Mouse (Mus musculus): ENCODE results near the gene Ccdc30. TPM values are rescaled to one million over a fixed set of nuclear protein-coding genes. Genes with fewer than 3 reads are reported as not detected.
A peak's percentile ranks its signal among the peaks of the same experiment; 100 is the strongest.
"Not testable (repeated sequence)": the region's sequence is repeated elsewhere in the genome, so short reads cannot be mapped to it uniquely, and the experiment has no call there.

Ccdc30 gene
- total RNA-seq, 2 experiments from 2014 or later = 19.4 to 19.8 TPM

DNA sequence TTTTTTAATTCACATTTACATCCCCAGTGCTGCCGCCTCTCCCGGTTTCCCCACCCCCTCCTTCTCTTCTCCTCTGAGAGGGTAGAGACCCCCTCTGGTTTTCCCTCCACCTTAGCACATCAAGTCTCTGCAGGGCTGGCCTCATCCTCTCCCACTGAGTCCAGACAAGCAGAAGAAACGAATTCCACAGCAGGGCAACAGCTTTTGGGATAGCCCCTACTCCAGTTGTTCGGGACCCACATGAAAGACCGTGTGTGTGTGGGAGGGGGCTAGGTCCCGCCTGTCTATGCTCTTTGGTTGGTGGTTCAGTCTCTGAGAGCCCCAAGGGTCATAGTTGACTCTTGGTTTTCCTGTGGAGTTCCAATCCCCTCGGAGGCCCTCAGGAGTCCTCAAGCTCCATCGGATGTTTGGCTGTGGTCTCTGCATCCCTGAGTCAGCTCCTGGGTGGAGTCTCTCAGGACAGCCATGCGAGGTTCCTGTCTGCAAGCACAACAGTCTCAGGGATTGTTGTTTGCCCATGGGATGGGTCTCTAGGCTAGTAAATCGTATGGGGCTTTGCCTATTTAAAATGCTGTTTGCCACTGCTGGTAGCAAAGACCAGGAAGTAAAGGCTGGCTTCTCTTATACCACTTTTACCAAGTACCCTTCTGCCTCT is 94.3 kb downstream of the Ccdc30 start:
- DNase-seq (ENCODE audit: low spot score in 2 of 2) = no peak
- intact Hi-C loops (cut with DNase I) = loop anchor here (2.0 kb wide), 1 partner anchor 26 kb away; the partner anchor contains the start of gene Ybx1

DNA sequence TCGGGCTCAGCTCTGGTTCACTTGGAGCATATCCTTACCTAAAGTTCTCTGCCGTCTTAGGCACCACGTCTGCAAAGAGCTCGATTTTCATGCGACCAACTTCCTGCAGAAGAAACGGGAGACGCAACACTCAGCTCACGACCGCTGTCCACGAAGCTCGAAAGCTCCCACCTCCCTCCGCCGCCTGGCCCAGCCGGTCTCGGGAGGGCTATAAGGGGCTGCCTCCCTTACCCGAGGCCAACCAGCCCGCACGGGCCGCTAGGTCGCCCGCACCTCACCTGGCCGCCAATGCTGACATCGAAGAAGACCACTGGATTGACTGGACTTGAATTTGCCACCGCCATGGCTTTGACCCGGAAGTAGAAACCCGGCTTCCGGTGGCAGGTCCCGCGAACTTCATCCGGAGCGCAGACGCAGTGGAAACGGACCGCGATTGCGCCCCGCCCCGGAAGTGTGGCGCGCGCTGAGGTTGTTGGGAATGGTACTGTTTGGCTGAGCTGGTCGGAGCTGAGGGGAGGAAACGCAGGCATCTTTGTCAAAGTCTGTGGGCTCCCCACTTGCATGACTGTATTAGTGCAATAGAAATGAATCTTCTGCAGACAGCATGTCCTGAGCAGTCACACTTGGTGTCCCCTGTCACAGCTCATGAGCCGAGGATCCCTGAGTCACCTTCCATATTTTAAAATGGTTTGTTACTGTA is 95.0 kb downstream of the Ccdc30 start, which contains the start of gene Ppih:
Ppih (minus strand) TSS at position 416 of the 700 bp plus-strand sequence.
- intact Hi-C loops (cut with DNase I) = loop anchor here (2.0 kb wide), 1 partner anchor 25 kb away; the partner anchor contains the start of gene Ybx1
- DNase-seq (ENCODE audit: low spot score in 2 of 2) = peak; percentile 96 to 97

DNA sequence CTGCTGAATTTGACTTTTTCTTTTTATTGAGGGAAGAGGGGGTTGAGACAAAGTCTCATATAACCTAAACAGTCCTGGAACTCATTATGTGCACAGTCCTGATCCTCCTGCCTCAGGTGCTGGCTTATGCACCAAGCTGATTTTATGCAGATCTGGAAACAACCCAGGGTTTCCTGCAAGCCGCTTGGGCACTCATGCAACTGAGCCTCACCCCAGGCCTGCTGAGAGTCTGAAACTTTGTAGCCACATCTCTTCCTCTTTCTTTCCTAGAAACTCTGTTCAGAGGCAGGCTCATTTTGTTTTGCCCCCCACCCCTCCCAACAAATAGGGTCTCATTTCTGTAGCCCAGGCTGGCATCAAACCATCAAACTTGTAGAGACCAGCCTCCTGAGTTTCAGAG is 101.6 kb downstream of the Ccdc30 start:
- no peak for DNase-seq (ENCODE audit: low spot score in 2 of 2)
- intact Hi-C loops (cut with DNase I) = no loop called here

DNA sequence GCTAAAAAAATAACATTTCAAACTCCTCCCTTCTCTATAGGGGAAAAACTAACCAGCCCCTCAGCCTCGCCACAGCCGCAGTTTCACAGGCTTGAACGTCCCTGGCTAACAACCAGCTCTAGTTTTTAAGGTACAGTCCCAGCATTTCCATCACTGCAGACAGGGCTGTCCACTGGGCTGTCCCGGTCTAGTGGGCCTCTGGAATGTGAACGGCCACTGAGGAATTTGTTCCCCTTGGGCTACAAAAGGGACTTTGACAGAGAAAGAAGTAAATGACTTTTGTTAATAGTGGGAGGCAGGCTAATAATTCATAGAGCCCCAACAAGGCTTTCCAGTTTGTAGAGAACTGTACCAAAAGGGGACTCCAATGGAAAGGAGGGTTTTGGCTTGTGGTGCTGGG is 109.9 kb downstream of the Ccdc30 start:
- intact Hi-C loops (cut with DNase I) = no loop called here
- no peak for DNase-seq (ENCODE audit: low spot score in 2 of 2)

DNA sequence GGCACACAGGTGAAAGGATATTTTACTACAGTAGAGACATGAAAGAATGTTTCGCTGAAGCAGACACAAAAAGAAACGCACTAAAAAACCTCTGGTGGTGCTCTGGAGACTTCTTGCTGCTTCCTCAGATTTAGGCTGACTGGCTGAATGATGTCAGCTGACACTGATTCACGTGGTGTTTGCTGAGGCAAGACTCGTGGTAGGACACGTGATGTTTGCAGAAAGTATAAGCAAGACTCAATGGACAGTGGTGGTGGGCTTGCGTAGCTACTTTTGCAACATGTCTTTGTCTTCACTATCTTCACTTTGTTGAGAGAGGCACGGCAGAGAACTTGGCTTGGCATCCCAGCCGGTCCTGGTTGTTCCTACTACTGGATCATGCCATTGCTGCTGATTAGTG is 112.0 kb downstream of the Ccdc30 start:
- intact Hi-C loops (cut with DNase I) = no loop called here
- DNase-seq (ENCODE audit: low spot score in 2 of 2) = no peak

DNA sequence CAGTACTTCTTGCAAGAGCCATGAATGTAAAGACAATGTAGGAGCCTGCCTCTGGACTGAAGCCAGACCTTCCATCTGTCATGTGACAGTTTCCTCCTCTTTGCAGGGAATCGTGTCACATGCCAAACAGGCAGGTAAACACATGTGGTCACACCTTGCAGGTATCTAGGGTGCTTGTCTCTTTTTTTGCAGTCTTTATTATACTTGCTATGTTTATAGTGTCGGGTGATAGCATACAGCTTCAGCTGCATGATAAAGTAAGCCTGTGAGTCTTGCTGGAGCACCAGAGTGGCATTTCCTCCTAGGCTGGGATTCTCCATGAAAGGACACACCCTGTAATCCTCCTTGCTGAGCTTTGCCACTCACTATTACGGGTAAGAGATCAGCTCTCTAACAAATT is 113.5 kb downstream of the Ccdc30 start:
- no peak for DNase-seq (ENCODE audit: low spot score in 2 of 2)
- intact Hi-C loops (cut with DNase I) = no loop called here

DNA sequence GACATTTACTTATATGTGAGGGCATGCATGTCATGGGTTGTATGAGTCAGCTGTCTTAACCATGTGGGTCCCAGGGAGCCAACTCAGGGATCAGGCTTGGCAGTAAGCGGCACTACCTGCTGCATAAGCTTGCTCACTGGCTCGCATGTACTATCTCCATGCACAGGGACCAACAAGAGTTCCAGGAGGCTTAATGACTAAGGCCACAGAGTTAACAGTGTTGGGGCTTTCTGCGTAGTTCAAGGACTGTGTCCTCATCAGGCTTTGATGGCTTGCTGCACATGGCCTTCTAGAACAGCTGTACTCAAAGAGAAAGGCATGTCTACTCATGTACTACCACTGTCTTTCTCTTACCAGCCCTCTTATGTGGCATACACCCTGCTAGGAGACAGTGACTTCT is 114.6 kb downstream of the Ccdc30 start:
- DNase-seq (ENCODE audit: low spot score in 2 of 2) = no peak

DNA sequence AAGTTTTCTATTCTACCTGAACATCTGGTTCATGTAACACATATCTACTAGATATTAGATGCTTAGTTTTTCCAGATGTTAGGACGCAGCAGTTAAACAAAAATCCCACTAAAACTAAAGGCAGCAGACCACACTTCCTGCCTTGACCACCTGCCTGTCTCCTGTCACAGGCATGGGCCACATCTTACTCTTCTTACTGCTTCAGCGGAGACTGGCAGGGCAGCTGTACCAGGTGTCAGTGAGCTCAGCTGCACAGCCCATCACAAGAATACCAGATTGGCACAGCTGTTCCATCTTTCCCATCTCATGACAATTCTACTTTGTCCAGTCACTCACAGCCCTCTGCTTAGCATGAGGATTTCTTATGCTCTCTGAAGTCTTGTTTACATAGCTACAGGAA is 118.0 kb downstream of the Ccdc30 start:
- no peak for DNase-seq (ENCODE audit: low spot score in 2 of 2)
- intact Hi-C loops (cut with DNase I) = no loop called here

More for the DNA sequence above, 114.6 kb downstream of the Ccdc30 start:
- intact Hi-C loops (cut with DNase I) = no loop called here

DNA sequence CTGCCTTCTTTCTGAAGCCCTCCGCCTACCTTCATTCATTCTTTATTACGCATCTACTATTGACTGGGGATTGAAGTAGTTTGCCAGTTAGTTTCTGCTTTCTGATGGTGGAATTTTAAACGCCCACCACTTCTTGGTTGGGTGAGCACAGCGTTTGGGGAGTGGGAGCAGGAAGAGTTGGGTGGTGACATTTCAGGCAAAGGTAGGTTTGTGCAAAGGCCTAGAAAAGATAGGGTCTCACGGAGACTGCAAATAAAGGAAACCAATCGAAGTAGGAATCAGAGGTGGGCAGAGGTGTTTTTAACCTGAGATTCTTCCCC is 120.2 kb downstream of the Ccdc30 start:
- intact Hi-C loops (cut with DNase I) = loop anchor here (2.0 kb wide), 1 partner anchor 26 kb away; the partner anchor contains the start of gene Ppih
- DNase-seq (ENCODE audit: low spot score in 2 of 2) = no peak

DNA sequence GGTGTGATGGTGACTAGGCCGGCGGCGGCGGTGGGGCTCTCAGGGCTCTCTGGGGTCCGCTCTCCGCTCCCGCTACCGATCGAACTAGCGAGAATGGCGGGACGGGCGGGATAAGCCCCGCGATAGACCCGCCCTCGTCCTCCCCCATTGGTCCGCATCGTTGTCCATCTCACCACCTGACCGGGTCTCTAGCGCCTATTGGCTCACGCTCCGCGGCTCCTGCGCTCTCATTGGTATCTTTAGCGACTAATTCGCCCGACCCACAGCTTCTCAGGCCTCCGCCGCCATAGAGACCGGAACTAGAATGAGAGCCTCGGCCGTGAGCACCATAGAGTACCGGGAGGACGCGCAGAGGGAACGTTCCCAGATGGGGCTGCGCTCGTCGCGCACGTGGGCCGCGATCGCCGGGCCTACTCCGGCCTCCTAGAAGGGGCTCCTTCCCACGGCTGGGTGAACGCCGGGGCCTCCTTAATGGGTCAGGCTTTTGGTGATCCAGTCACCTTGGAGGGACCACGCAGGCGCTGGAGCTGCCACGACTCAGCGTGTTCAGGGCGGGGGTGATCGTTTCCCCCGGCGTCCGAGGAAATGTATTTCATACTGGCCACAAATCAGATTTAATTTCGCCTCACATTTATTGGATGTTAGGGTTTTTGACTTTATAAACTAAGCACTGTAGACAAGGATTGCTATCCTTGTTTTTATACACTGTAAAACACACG is 120.7 kb downstream of the Ccdc30 start, which contains the start of gene Ybx1:
Ybx1 (minus strand) TSS at position 190 of the 719 bp plus-strand sequence.
- DNase-seq (ENCODE audit: low spot score in 2 of 2) = peak; percentile 100
- intact Hi-C loops (cut with DNase I) = loop anchor here (2.0 to 5.0 kb wide), 2 partner anchors 26 to 42 kb away; partner anchors contain the start of gene Ppih

DNA sequence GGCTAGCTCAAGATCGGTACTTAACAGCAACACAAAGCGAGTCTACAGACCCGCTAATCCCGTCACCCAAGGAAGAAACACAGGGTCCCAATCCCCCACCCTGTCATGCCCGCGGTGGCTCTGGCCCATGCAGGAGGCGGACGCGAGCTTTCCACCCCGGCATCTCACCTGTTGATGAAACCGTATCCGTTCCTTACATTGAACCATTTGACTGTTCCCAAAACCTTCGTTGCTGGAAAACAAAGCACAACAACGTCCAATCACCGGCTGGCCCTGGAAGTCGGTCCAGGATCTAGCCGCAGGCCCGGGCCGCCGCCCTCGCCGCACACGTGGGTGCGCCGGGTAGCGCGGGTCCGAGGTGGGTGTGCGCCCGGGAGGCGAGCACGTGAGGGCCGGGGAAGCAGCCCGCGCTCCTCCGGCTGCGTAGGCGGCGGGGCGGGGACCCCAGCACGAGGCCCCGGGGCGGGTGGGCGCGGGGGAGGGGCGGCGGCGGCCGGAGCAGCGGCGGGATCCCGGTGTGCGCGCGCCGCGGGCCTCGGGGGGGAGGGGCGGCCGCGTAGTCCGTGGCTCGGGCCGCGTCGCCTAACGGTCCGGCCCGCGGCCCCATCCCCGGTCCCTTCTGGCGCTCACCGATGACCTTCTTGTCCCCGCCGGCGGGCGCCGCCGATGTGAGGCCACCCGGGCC is 121.6 kb downstream of the Ccdc30 start:
- intact Hi-C loops (cut with DNase I) = loop anchor here (2.0 to 5.0 kb wide), 2 partner anchors 27 to 41 kb away; partner anchors contain the start of gene Ppih
- peak; percentile 23 for DNase-seq (ENCODE audit: low spot score in 2 of 2)

DNA sequence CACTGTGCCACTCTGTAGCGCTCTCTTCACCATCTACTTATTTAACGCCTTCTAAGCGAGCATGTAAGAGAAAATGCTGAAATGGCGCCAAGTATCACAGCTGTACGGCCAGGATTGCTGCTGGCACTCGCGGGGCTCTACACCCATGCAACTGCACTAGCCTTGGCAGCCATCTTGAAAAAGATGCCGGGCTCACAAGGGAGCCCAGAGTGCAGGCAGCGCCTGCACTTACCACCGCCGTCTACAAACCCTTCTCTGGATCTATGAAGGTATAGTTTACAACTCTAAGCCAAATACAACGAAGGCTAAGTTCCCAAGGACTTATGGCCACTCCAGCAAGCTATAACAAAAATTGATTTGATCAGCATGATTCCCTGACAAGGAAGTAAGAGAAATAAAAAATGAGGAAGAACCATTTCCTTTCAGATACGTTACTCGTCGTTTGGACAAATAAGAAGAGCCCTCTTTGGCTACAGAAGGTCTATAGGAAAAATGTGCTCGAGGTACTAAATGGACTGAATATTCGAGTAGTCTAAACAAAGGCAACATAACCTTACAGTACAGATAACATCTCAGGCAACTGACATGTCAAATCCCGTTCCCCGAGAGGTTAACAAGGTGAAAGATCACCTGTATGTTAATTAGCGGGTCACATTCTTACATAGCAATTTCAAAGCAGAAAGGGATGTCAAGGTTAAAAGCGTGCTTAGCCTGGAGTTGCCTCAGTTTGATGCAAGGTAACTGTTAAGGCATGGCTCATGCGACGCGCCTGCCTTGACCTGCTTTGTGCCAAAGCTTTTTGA is 122.3 kb downstream of the Ccdc30 start:
- intact Hi-C loops (cut with DNase I) = loop anchor here (5.0 kb wide), 1 partner anchor 41 kb away; no protein-coding TSS in a partner anchor
- peak; percentile 66 to 80 for DNase-seq (ENCODE audit: low spot score in 2 of 2)

DNA sequence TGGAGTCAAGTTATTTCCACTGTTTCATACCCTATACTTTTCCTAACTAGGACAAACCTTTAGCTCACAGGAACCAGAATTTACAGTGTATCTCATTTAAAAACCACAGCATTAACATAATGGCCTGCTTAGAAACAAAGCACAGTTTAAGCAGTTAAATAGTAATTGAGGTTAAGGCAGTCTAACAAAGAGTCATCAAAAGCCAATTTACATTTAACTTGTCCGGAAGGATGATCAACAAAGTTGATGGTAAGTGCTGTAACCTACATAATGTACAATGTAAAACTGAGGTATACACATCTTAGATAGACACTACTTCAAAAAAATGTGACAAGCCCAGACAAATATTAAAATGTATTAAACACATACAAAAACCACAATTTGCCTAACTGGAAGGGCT is 123.4 kb downstream of the Ccdc30 start:
- intact Hi-C loops (cut with DNase I) = loop anchor here (5.0 kb wide), 1 partner anchor 40 kb away; no protein-coding TSS in a partner anchor
- no peak for DNase-seq (ENCODE audit: low spot score in 2 of 2)

DNA sequence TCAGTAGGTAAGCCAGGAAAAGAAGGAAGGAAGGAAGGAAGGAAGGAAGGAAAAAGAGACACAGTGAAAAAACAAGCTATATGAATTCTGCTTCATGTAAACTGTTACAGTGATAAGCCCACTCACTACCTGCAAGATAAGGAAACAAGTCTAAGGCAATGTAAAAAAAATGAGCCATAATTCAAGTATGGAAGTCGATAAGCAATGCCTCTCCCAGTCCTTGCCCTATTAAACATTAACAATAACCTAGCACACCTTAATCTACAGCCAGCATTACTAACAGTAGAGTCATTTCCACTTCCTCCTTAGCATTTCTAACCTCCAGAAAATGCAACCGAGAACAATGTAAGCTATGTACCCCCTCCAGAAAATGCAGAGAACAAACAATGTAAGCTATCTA is 130.0 kb downstream of the Ccdc30 start:
- intact Hi-C loops (cut with DNase I) = no loop called here
- DNase-seq (ENCODE audit: low spot score in 2 of 2) = no peak

DNA sequence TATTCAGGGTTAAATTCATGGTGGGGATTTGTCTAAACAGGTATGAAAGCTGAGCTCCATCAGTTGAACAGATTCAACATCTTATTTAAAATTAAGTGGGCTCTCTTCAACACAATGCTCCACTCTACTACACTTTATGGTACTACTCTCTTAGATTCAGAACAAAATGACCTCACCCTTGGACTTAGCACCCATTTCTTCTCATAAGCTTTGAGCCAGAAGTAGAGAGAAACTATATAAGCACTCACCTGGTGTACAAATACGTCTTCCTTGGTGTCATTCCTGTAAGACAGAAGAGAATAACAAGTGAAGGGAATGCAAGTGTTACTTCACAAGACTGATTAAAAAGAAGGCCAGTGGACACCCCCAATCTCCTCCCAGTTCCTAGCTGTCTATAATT is 130.5 kb downstream of the Ccdc30 start:
- intact Hi-C loops (cut with DNase I) = no loop called here

DNA sequence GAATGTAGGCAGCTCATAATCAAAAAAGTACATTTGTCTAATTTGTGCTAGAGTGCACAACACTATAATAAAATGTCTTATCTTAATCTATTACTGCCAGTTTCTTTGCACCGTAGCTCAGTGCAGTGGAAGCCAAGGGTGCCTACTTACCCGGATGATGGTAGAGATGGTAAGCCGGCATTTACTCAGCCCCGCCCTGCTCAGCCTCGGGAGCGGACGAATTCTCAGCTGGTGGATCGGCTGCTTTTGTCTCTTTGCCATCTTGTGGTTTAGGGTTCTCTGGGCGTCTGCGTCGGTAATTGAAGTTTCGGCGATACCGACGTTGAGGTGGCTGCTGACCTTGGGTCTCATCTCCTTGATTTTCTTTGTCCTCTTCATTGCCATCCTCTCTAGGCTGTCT is 136.5 kb downstream of the Ccdc30 start:
- intact Hi-C loops (cut with DNase I); DNase-seq (ENCODE audit: low spot score in 2 of 2): not testable (repeated sequence)

More for the DNA sequence above, 130.5 kb downstream of the Ccdc30 start:
- no peak for DNase-seq (ENCODE audit: low spot score in 2 of 2)

DNA sequence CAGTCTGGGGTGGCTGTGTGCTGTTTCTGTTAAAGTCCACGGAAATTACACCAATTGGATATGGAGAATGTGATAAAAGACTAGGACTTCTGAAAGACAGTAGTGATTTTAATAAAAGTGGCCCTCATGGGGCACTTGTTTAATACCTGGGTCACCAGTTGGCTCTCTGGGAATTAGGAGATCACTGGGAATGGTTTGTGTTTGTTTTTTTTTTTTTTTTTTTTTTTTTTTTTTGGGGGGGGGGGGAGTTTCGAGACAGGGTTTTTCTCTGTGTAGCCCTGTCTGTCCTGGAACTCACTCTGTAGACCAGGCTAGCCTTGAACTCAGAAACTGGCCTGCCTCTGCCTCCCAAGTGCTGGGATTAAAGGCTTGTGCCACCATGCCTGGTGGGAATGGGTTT is 139.6 kb downstream of the Ccdc30 start:
- no peak for DNase-seq (ENCODE audit: low spot score in 2 of 2)
- intact Hi-C loops (cut with DNase I) = no loop called here

DNA sequence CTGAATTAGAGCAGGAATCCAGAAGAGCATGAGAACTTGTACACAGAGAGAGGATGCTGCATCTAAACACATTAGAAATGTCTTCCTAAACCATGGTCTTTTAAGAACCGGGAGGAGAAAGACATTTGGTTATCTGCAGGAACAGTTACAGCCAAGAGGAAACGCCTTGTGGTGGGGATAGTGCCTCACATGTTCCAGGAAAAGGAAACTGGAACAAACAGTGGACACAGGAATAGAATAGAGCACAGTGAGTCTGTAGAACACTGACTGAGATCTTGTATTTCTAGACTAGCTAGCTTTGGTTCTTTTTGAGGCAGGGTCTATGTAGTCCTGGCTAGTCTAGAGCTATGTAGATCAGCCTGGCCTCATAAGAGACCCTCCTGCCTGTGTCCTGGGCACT is 140.1 kb downstream of the Ccdc30 start:
- DNase-seq (ENCODE audit: low spot score in 2 of 2) = no peak
- intact Hi-C loops (cut with DNase I) = no loop called here

DNA sequence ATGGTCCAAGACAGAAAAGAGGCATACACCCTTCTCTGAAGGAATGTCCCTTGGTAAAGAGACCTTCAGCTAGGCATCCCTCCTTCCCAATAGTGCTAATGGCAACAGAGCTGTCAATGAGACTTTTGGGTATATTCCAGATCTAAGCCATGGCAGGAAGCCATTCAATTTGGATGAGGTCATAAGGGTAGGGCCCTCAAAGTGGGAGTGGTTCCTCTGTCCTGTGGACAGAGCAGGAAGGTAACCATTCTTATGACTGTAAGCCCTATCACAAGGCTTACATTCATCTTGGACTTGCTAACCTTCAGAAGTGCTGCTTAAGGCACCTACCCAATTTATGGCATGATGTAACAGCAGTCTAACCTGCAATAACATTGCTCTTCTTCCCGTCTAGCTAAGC is 140.7 kb downstream of the Ccdc30 start:
- intact Hi-C loops (cut with DNase I) = no loop called here
- no peak for DNase-seq (ENCODE audit: low spot score in 2 of 2)

All from left cerebral cortex, postnatal 14 days (tissue).